In the genomic region with DNA sequence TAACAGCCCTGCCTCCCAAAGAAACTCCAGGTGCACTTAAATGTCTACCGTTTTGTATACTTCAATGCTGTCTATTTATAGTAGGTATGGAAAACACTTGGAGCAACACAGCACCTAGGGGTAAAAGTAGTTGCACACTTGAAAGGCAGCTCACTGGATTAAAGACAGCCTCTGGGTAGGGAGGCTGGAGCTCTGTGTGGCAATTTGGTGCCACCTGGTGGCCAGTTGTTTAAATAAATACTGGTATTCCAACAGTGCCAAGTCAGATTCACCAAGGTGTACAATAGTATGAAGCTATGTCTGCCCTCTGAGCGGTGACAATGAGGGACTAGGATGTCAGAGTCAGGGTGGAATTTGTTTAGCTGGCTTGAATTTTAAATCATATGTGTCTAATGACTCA, we compare ENCODE assay signal across 8 mouse cellular contexts. TPM values are rescaled to one million over a fixed set of nuclear protein-coding genes. Genes with fewer than 3 reads are reported as not detected.
A peak's percentile ranks its signal among the peaks of the same experiment; 100 is the strongest.
DNase-seq lines count a peak whose midpoint lies in the region; ATAC-seq and TF ChIP-seq lines count a peak whose summit lies in the region.

No protein-coding gene starts in this region.

- no peak overlapping the region for H3K4me2 ChIP-seq in lung, embryonic 15.5 days

- H3K9ac ChIP-seq in lung, embryonic 15.5 days = no peak overlapping the region

- WGBS in lung, embryonic 15.5 days = 21% methylated on average over 2 of the region's 2 CpGs

- H3K9me3 ChIP-seq in E14TG2a.4 (ENCODE audit: low read length) = no peaks in the 10 kb centered on the region
- H3K9me3 ChIP-seq in lung, embryonic 15.5 days = no peaks in the 10 kb centered on the region

- TF ChIP-seq CTCF in E14TG2a.4 (conservative IDR thresholded peaks at IDR 0.05; ENCODE audit: low read length) = peak; percentile 26; the same call in 1 of the 2 replicates
- TF ChIP-seq CTCF in brain, embryonic 14.5 days (IDR thresholded peaks at IDR 0.05; ENCODE audit: borderline replicate concordance, extremely low read depth, insufficient read depth, insufficient read length) = peak; percentile 80

- ATAC-seq in erythroblast, adult 5-6 weeks (replicated peaks; ENCODE audit: low FRiP score, poor library complexity, severe bottlenecking) = peak; percentile 75
- ATAC-seq in lung, embryonic 15.5 days (ENCODE audit: borderline replicate concordance, extremely low read depth, low FRiP score, low TSS enrichment) = peak; percentile 37; the same call in 1 of the 2 replicates

- H3K4me3 ChIP-seq in E14TG2a.4 (replicated peaks; ENCODE audit: low read length) = no peak overlapping the region
- no peak overlapping the region for H3K4me3 ChIP-seq in lung, embryonic 15.5 days

- peak; percentile 91 for DNase-seq in brain, embryonic 14.5 days (ENCODE audit: low read depth)
- DNase-seq in heart, postnatal 25 days (ENCODE audit: low spot score) = peak; percentile 40
- peak; percentile 84 to 91 for DNase-seq in kidney, postnatal 36 days
- DNase-seq in ovary, postnatal 36 days (ENCODE audit: low spot score) = peak; percentile 60
- peak; percentile 53 to 82 for DNase-seq in thymus, postnatal 10 days (ENCODE audit: low spot score in 2 of 2)

- H3K36me3 ChIP-seq in E14TG2a.4 (ENCODE audit: insufficient read depth, low read length) = 0 out of 2 replicates have a peak, but pooled peaks cover 14% of the 10 kb centered on the region
- H3K36me3 ChIP-seq in lung, embryonic 15.5 days = no peaks in the 10 kb centered on the region

- intact Hi-C loops in heart, postnatal 25 days (cut with DNase I) = loop anchor here (1.0 to 5.0 kb wide), 4 partner anchors 67 to 357 kb away; no protein-coding TSS in a partner anchor

- peaks cover 14% of the 10 kb centered on the region for H3K4me1 ChIP-seq in E14TG2a.4 (replicated peaks; ENCODE audit: low read depth, low read length)
- H3K4me1 ChIP-seq in lung, embryonic 15.5 days = peaks cover 20% of the 10 kb centered on the region; the same call in 1 of the 2 replicates

- TF ChIP-seq POLR2A in brain, embryonic 14.5 days (IDR thresholded peaks at IDR 0.05; ENCODE audit: borderline replicate concordance, extremely low read depth, insufficient read depth, insufficient read length, poor library complexity, severe bottlenecking) = no peak

- no peaks in the 10 kb centered on the region for H3K27me3 ChIP-seq in E14TG2a.4 (ENCODE audit: insufficient read depth, low read length)
- no peaks in the 10 kb centered on the region for H3K27me3 ChIP-seq in lung, embryonic 15.5 days

- H3K27ac ChIP-seq in lung, embryonic 15.5 days = no peak overlapping the region

RNA-seq across cellular contexts. Expression of a gene that starts 22.2 kb away (rescaled TPM):
- polyA plus RNA-seq in brain, embryonic 14.5 days (2012; rRNA removed) = 81.6 and 91.6 TPM in 2 replicates
- total RNA-seq in erythroblast, adult 5-6 weeks (2015; ENCODE audit: low replicate concordance) = 0.58 and 0.63 TPM in 2 replicates
- 0.60 and 1.3 TPM in 2 replicates for total RNA-seq in erythroblast, adult 5-6 weeks (2017; ENCODE audit: low replicate concordance)
- 1 to 10 TPM; 4.1 to 5.8 TPM for total RNA-seq in heart, postnatal 25 days (2021)
- polyA plus RNA-seq in lung, embryonic 15.5 days (2015; fragmentation: Nextera tagmentation; extraction: Ambion mirVana) = 4.0 and 4.5 TPM in 2 replicates

Comparison
In these comparisons a context has a peak if more than half of its experiments do, and no peak if none do; other contexts are left out.
1. DNase-seq: peak in every context shown above with its lines; median percentile 91 in brain, embryonic 14.5 days; 88 in kidney, postnatal 36 days; 68 in thymus, postnatal 10 days; 60 in ovary, postnatal 36 days; 40 in heart, postnatal 25 days.